Mouse (Mus musculus): ENCODE measurements around the gene Adcy6.

Gene Adcy6

DNA sequence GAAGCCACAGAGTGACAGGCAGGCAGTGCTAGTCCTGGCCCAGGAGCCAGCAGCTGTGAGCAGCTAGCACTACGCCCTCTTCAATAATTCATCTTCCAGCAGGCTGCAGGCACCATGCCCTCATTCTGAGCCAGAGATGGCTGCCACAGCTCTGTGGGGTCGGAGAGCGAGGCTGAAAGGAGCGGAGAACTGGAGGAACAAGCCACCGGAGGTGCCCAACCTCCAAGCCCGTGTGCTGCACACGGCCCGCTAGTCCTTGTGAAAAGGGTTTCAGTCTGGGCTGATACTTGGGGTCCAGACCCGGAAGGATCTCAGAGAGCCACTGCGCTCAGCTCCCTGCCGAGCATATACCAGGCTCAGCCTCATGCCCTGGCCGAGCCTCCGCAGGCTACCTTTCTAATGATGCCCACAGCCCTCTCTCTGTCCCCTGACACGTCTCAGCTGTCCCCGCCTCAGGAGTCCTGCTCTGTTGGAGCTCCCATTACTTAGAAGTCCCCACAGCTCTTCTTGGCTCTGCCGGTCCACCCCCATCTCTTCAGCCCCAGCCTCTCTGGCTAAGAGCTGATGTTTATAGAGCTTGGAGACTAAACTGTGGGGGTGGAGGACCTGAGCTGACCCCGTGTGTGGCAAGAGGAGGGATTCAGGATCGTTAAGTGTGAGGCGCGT is 18.8 kb upstream of the Adcy6 start:
- DNase-seq, result no peak

DNA sequence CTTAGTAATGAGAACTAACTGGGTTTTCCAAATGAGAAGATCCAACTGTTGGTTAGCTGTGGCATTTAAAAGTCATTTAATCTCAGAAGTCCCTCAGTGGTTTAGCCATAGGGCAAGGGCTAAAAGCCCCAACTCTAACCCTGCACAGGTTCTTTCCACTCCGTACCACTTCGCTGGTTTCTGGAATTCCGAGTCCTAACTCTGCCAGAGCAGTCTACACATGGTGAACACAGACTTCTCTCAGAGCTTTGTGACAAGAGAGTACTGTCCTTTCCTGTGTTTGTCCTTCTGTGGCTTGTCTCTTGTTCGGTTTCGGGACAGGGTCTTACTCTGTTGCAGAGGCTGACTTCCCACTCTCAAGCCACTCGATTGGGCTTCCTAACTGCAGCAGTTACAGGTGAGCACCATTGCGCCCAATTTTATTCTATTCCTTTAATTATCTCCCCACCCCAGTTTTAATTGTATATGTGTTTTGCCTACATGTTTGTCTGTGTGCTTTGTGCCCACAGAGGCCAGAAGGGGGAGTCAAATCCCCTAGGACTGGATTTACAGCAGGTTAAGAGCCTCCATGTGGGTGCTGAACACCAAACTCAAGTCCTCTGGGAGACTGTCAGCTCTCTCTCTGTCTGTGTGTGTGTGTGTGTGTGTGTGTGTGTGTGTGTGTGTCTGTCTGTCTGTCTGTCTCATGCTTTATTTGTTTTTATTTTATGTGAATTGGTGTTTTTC is 16.8 kb upstream of the Adcy6 start:
- no peak for DNase-seq

DNA sequence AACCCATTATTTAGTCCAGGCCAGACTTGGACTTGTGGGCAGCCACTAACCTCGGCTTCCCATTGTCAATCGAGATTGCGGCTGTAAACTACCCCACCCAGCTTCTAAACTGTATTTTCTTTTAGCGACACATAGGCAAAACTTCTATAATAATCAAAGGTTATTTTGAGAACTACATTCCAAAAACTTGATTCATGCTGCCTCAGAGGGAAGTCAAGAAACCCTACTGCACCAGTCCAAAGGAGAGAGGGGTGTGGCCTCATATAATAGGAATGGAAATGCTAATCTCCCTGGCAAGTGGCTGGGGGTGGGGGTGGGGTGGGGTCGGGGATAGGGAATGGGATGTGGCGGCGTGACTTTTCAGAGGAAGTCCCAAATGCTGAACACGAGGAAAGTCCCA is 16.2 kb upstream of the Adcy6 start:
- no peak for DNase-seq

DNA sequence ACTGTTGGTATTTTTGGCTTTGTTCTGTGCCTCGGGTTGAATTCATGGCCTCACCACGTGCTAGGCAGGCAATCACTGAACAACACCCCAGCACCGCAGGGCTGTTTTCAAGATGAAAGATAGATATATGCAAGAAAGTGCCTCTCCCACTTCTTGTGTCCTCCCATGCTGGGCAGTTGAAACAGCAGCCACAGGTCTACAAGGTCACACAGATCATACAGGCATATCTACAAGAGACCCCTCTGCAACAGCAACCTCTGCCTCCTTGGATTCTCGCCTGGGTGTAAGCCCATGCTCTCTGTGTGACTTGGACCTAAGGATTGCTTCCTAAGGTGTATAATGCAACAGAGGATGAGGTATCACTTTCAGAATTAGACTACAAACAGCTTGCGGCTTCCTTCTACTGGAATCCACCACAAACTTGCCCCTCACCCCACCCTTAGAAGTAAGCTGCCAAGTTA is 13.5 kb upstream of the Adcy6 start:
- no peak for DNase-seq

DNA sequence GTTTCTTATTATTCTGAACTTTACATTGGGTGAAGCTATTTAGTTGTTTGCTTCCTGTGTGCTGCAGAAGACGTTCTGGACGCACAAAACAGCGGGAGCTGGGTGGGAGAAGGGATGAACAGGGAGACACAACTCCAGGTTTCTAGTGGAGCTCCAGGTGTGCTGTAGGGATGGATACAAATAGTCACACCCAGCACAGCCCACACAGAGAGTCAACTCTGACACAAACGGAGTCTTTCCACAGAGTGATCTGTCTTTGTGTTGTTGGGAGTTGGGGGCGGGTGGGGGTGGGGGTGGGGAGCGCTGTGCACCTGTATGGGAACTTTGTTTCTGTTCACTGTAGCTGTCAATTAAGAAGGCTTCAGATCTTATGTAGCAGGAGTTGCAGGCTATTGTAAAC is 12.8 kb upstream of the Adcy6 start:
- no peak for DNase-seq

DNA sequence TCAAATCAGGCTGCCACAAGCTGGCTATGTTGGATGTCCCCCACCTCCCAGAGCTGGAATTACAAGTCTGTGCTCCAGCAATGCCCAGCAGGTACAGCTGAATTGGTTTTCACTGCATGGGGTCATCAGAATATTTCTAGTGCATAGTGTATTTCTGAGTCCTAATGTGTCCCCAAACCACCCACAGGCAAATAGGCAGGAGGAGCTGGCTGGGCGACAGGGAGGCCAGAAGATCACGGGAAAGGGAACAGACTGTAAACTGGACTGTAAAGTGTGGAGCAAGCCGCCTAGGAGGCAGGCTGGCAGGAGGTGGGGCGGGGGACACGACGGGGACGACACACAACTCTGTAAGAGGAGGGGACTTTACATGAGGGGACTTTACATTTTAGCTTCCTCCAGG is 12.3 kb upstream of the Adcy6 start:
- peak; percentile 43 to 80 for DNase-seq

DNA sequence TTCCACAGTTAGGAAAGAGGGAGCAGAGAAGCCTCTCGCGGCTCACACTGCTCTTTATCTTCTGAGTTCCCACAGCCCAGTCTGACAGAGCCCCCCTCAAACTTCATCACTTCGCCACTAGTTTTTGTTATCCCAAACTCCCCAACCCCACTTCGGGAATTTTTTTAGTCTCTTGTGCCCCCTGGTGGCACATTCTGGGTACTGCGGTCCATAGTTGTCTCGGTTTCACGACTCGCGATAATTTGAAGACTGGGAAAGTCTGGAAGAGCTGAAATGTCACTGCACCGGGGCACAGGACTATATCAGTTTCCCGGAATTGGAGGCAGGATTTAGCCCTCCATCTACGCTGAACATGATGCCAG is 7.3 kb upstream of the Adcy6 start:
- peak; percentile 68 to 76 for DNase-seq

DNA sequence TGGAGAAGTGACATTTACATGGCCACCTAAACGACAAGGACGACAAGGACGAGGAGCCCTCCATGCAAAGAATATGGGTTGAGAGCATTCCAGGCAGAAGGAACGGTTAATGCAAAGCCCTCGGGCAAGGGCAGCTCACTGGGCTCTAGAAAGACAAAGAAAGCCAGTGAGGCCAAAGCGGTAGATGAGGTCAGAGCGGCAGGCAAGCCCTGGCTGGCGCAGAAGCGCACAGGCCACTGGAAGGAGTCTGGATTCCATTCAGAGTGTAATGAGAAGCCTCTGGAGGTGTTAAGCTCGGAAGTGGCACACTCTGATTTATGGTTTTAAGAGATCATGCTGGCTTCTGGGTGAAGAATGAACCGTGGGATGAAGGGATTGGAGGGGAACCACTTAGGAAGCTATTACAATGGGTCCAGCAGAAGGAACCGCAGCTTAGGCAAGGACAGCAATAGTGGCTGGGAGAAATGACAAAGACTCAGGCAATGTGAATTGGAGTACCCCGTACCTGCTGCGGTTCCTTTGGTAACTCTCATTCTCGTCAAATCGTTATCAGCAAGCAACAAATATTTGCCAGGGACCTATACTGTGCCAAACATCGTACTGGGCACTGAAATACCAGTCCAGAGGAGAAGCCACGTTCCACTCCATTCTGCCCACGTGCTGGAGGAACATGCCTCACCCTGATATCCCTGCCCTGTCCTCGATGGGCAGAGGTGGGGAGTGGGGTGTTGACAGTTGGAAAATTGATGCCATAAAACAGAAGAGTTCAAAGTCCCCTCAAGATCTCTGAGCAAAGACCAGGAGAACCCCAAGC is 6.7 kb upstream of the Adcy6 start:
- peak; percentile 55 to 77 for DNase-seq

DNA sequence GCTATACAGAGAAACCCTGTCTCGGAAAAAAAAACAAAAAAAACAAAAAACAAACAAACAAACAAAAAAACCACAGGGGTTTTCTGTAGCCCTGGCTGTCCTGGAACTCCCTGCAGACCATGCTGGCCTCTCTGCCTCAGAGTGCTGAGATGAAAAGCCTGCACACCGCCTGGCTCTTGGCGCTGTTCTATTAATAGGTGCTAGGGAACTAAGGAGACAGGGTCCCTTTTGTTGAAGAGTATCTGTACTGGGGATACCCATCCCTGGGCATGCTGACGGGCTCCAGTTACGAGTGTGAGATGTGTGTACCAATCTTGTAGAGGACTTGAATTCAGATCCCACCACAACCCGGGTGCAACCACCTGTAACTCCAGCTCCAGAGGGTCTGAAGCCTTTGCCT is 5.9 kb upstream of the Adcy6 start:
- DNase-seq, result no peak

DNA sequence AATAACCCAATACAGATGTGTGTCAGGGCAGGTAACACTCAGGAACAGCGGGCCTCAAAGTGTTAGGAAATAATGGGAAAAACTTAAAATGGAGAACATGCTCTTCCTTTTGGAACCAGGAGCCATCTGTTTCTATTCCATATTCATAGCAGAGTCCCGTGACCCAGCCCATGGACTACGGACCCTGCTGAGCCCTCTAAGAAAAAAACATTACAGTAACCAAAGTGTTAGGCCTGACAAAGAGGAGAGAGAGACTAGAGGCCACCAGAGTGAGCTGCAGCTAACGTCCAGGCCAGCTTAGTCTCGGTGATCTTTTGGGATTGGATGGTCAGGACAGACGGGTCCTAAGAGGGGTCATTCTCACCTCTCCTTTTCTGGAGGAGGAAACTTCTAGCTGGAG is 5.1 kb upstream of the Adcy6 start:
- DNase-seq, result peak; percentile 63 to 74

DNA sequence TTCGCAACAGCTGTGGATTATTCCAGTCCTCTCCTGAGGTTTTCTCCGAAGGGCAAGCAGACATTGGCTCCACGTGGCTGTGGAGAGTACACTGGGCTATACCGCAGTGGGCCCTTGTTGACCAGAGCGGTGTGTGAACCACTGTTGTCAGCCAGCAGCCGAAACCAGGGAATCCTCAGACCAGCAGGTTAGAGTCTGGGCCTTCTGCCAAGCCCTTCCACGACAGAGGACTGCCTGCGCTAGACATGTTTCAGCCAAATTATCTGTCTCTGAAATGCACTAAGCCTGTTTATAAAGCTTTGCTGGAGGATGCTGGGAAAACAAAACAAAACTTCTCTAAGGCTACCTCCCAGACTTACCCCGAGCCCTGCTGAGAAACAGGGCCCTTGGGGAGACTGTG is 4.7 kb upstream of the Adcy6 start:
- peak; percentile 86 to 87 for DNase-seq

DNA sequence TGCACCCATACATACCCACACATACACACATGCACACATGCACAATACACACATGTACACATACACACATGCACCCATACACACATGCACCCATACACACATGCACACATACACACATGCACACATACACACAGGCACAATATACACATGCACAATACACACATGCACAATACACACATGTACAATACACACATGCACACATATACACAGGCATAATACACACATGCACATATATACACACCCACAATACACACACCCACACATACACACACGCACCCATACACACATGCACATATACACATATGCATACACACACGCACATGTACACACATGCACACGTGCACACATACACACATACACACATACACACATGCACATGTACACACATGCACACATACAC is 2.4 kb upstream of the Adcy6 start:
- DNase-seq, result no peak

DNA sequence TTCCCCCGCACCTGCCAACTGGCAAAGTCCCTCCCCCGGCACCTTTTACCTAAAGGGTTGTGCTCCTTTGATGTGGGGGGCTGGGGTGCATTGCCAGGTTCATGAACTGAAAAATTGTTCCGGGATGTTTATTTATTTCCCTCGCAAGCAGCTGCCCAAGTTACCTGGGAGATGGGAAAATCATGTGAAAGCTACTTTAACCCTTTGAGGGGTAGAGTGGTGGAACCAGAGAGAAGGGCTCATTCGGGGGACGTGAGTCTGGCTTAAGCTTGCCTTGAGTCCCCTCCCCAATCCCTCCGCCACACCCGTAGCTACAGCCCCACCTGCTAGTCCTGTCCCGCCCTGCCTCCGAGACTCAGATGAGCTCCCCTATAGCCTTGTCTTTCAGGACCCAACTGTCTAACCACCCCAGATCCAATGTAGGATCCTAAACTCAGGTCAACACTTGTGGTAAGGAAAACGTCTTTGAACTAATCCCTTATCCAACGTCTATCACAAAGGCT is 306 bp upstream of the Adcy6 start:
- DNase-seq, result no peak

DNA sequence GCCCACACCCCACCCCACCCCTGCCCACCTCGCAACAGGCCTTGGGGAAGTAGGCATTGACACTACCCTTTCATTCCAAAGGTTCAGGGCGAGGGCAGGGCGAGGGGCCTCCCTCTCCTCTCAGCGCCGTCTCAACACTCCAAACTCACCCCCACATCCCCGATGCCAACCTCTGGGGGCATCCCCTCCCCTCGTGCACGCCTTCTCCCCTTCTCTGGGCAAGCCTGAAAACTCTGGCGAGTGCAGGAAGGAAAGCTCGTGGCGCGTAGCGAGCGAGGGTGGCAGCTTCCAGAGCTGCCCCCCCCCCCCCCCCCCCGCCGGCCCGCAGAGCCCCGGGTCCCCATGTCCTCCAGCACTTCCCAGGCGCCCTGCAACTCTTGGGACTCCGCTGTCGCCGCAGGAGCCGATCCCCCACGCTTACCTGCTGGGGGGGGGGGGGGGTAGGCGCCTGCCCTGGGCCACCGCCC is 1.1 kb downstream of the Adcy6 start:
- DNase-seq, result peak; percentile 38 to 75

DNA sequence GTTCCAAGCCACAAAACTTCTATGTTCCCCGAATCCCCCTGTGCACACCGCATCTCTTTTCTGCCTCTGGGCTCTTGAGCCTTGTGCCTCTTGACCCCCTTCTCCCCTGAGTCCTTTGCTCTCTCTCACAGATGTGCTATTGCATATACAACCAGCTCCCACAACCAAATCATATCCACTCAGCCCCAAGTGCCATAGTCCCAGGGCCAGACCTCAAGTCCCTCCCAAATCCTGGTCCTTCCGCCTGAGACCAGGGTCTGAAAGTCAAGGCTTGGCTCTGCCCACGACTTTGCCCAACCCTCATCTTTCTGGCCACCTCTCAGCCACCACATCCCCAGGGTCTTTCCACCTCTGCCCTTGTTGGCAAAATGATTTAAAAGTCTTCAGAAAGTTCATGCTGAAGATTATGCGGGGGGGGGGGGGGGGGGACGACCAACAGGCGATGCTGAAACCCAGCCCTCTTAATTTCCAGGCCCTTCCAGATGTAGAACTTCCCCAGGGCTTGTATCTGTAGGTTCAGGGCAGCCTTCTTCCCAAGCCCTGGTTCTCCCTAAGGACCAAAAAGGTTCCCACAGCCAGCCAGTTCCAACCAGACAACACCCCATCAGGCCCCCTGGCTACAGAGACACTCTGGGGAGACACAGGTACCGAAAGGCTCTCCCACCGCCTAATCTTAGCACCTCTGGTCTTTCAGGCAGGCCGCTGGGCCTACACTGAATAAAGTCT is 1.7 kb downstream of the Adcy6 start:
- DNase-seq, result peak in 1 of 2 experiments; percentile 69

DNA sequence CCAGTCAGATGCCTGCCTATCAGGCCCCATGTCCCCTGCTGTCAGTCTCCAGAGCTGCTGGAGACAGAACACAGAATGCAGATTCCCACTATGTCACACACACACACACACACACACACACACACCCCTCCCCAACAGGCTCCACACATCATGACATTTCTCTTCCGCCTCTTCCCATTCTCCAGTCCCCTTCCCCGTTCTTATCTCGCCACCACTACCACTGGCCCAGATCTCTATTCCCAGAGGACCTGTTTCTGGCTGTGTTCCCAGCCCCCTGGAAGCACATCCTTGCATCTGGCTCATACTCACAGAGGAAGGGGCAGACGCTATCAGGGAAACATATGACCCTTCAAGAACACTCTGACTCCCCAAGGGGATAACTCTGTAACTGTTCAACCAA is 2.3 kb downstream of the Adcy6 start:
- peak; percentile 87 to 88 for DNase-seq

DNA sequence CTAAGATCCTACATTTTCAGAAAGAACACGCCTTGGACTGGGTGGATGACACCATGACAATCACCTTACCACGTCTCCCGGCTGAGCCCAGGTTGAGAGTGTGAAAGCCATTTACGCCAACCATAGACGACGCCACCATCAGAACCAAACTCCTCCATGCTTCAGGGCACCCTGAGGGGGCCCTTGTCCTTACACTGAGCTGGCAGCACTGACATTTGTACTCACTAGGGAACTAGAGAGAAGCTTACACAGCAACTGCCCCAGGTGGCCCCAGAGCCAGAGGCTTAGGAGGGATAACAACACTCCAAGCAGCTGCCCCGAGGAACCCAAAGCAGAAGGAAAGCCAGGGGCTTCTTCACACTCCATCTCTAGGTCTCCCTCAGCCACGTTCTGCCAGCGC is 3.1 kb downstream of the Adcy6 start:
- no peak for DNase-seq

DNA sequence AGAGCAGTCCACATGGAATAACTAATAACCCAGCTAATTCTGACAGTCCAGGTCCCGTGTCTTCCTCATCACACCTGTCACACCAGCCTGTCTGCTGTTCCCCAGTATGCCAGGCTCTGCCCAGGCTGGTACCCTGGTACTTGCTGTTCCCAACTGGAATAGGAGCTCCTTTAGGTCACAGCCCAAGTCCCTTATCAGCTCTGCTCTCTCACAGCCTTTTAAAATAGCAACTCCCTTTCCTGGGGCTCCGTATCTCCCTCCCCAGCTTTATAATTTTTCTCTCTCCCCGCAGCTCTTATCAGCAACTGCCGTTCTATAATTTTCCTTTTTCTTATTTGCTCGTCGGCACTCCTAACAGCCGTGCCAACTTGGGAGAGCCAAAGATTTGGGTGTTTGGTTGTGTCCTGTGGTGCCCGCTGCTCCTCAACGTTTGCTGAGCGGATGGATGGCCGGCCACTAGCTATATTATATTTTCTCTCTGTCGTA is 3.8 kb downstream of the Adcy6 start:
- DNase-seq, result no peak

DNA sequence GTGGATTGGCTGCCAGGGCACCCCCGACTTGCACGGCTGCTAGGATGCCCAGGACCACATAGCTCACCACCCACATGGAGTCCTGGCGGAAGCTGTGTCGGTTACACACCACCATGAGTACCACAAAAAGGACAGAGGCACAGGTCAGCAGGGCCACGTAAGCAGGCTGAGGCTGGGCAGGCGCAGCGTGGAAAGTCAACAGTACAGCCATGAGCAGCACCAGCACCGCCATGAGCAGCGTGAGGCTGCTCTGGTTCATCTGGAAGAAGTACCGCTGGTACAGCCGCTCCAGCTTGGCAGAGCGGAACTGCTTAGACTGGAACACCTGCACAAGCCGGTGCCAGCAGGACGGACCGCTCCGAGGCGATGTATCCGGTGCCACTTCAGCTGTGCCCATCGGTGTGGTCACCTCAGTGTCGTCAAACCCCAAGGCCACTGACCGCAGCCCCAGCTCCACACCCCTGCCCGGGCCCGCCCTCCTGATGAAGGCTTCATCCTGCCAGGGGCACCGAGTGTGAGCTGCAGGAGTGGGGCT is 5.8 kb downstream of the Adcy6 start:
- DNase-seq, result peak; percentile 37 to 81

DNA sequence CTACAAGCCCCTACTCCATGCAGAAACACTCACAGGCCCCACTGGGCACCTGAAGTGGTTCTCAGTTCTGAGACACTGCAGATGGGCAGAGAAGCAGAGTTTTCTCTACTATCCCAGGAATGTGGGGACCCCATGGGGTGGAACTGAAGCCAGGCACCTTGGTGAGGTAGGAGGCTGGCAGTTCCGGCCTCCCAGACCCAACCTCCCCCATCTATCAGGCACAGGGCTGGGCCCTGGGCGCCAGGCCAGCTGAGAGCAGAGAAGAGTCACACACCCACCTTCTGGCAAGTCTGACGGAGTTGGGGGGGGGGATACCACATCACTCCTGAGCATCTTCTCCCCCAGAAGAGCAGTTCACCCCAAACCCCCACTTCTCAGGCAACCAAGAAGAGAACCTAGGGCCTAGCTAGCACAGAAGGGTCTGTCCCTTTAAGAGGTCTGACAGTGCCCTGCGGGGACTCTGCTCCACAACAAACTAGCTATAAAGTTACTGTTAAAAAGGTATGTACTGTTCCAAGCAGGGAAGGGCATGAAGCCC is 6.9 kb downstream of the Adcy6 start:
- peak; percentile 60 to 78 for DNase-seq

DNA sequence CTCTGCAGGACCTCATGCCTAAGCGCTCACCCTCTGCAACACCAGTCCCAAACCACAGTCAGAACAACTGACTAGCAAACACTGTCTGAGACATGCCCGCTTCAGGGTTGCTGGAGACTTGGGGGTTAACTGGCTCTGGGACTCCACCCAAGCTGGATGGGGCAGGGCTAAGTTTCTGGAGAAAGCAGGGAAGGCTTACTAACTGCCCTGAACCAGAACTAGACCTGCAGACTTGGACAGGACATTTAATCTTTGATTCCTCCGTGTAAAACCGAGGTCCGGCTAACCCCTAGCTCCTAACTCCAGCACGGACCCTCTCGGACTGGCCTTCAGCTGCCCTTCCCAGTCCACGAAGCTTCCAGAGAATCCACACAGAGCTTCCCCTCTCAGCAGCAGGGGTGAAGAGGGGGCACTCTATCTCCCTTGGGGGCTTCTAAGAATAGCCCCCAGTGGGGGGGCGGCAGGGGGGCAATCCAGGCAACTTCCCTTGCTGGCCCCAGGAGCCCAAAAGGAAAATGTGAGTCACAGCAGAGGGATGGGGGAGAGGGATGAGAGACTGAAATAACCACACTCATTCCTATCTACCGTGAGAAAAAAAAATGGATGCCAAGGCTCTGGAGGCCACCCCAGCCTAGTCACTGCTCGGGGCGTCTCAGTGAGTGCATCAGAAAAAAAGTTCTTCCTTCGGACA is 7.5 kb downstream of the Adcy6 start:
- peak; percentile 46 to 72 for DNase-seq
